Mouse (Mus musculus): Measurements from ENCODE around the gene Atp1b2. TPM values are rescaled to one million over a fixed set of nuclear protein-coding genes. Genes with fewer than 3 reads are reported as not detected.
A peak's percentile ranks its signal among the peaks of the same experiment; 100 is the strongest.

Atp1b2 gene
- polyA plus RNA-seq, 1 experiment from 2014 or later: 6.0 TPM

GRCm38 (mm10) chr11:69585718-69586325, 19.9 kb downstream of the Atp1b2 start:
- Histone ChIP-seq H3K4me2 (replicated peaks) (no peak overlapping the region), H3K9me3 (no peaks in the 10 kb centered on the region), H3K4me3 (no peak overlapping the region), H3K36me3 (peaks cover 56% of the 10 kb centered on the region), H3K9ac (no peak overlapping the region), H3K4me1 (peaks cover 15% of the 10 kb centered on the region), H3K27ac (no peak overlapping the region), H3K27me3 (no peaks in the 10 kb centered on the region)
- 81% methylated on average over 7 of the region's 7 CpGs for WGBS
- ATAC-seq (ENCODE audit: low FRiP score, low read depth): no peak

- Histone ChIP-seq H3K9ac (no peak overlapping the region), H3K36me3 (peaks cover 47% of the 10 kb centered on the region), H3K4me2 (replicated peaks) (no peak overlapping the region), H3K4me3 (no peak overlapping the region), H3K4me1 (peaks cover 15% of the 10 kb centered on the region), H3K9me3 (no peaks in the 10 kb centered on the region), H3K27me3 (no peaks in the 10 kb centered on the region), H3K27ac (no peak overlapping the region)
- ATAC-seq (ENCODE audit: low FRiP score, low read depth): no peak
- WGBS: 92% methylated on average over 13 of the region's 13 CpGs
Measured at GRCm38 (mm10) chr11:69584937-69585336, 20.8 kb downstream of the Atp1b2 start.

DNA sequence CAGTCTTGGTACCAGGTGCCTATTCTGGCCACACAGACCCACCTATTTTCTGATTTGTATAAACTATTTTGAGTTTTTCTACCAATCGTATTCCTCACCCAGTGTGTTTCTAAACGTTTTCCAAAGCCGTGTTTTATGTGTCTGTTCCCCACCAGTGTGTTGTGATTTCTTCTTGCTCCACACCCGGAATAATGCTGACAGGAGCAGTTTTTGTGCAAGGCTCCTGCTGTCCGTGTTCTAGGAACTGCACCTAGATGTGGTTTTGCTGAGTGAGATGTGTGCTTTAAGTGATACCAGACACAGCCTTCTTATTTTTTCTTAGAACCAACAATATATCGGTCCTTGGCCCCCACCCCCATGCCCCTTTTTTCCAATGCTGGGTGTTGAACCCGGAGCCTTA, 21.7 kb downstream of the Atp1b2 start:
- Histone ChIP-seq H3K4me1 (peaks cover 15% of the 10 kb centered on the region), H3K27me3 (no peaks in the 10 kb centered on the region), H3K27ac (no peak overlapping the region), H3K9me3 (no peaks in the 10 kb centered on the region), H3K4me3 (no peak overlapping the region), H3K4me2 (replicated peaks) (no peak overlapping the region), H3K9ac (no peak overlapping the region), H3K36me3 (peaks cover 37% of the 10 kb centered on the region)
- 79% methylated on average over 7 of the region's 7 CpGs for WGBS
- ATAC-seq (ENCODE audit: low FRiP score, low read depth): no peak

GRCm38 (mm10) chr11:69582230-69582805, 23.4 kb downstream of the Atp1b2 start:
- Histone ChIP-seq H3K9me3 (no peaks in the 10 kb centered on the region), H3K4me1 (peaks cover 28% of the 10 kb centered on the region), H3K36me3 (peaks cover 21% of the 10 kb centered on the region), H3K9ac (peak overlapping the region; percentile 86), H3K27me3 (no peaks in the 10 kb centered on the region), H3K4me2 (replicated peaks) (peak overlapping the region; percentile 76), H3K4me3 (peak overlapping the region; percentile 87), H3K27ac (no peak overlapping the region)
- 70% methylated on average over 9 of the region's 9 CpGs for WGBS
- ATAC-seq (ENCODE audit: low FRiP score, low read depth): no peak

DNA sequence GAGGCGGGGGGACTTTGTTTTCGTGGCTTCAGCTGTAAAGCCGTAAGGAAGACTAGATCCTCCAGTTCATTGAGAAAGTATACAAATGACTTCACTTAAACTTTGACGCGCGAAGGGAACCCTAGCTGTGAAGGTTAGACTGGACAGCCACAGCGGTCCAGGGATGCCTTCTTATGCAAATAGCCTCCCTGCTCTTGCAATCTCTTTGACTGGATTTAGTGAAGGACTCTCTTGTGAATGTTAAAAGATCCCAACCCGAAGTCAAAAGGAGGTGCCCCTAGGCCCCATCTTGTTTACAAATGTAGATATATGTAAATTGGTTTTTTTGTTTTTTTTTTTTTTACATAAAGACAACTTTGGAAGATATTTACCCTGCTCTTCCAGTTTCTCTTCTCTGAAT, 23.9 kb downstream of the Atp1b2 start:
- Histone ChIP-seq H3K27me3 (no peaks in the 10 kb centered on the region), H3K9me3 (no peaks in the 10 kb centered on the region), H3K4me3 (peak overlapping the region; percentile 87), H3K9ac (peak overlapping the region; percentile 86), H3K27ac (peak overlapping the region; percentile 97), H3K4me2 (replicated peaks) (peak overlapping the region; percentile 76), H3K36me3 (peaks cover 20% of the 10 kb centered on the region; the same call in 1 of the 2 replicates), H3K4me1 (peaks cover 33% of the 10 kb centered on the region)
- ATAC-seq (ENCODE audit: low FRiP score, low read depth): no peak
- 1% methylated on average over 8 of the region's 8 CpGs for WGBS

DNA sequence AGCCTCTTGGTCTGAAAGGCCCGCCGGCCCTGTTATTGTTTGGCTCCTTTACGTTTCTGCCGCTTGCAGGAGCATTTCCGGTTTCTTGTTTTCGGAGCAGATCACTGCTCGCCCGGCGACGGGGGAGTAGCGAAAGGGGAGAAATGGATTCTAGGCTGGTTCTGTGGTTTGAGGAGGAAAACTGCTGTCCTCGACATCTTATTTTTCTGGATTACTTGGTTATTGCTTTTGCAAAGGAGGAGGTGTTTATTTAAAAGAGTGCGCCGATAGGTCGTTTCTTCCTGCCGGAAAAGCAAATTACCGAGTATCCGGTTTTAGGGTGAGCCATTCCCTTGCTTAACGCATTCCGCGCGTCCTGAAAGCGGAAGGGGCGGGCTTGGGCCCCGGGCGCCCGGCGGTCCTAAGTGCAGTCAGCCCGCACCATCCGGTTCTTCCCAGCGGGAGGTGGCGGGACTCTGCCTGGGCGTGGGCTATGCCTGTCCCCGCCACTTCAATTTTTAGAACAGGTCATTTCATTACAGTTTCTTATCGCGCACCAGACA, 24.5 kb downstream of the Atp1b2 start:
- Histone ChIP-seq H3K4me2 (replicated peaks) (peak overlapping the region; percentile 76), H3K4me3 (peak overlapping the region; percentile 87), H3K9me3 (no peaks in the 10 kb centered on the region), H3K27ac (peak overlapping the region; percentile 97), H3K9ac (peak overlapping the region; percentile 86), H3K36me3 (peaks cover 16% of the 10 kb centered on the region; the same call in 1 of the 2 replicates), H3K27me3 (no peaks in the 10 kb centered on the region), H3K4me1 (peaks cover 39% of the 10 kb centered on the region)
- ATAC-seq (ENCODE audit: low FRiP score, low read depth): peak; percentile 85
- WGBS: under 1% methylated on average over 36 of the region's 36 CpGs

DNA sequence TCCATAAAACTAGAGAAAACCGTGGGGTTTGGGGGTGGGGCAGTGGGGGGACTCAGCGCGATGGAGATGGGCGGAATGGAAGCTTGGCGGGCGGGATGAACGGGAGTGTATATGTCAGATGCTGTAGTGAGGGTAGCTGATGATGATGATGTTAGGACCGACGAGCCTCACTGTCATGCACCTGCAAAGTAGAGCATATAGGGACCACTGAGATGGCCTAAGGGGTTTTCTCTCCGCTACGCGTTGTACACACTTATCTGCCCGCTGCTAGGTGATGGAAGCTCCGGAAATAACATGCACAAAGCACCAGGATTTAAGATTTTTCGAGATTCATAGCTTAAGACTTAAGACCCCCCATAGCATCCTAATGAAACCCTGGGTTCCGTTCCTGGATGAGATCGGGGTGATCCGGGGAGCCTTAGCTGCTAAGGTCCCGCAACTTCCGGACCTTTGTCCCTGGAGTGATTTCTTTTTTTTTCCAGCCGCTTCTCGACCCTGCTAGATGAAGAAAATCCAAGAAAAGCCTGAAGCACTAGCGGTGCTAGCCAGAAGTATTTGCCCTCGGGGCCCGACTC, 25.1 kb downstream of the Atp1b2 start:
- no peak for ATAC-seq (ENCODE audit: low FRiP score, low read depth)
- peaks cover 16% of the 10 kb centered on the region; the same call in 1 of the 2 replicates for H3K36me3 ChIP-seq
- H3K27me3 ChIP-seq: no peaks in the 10 kb centered on the region
- peak overlapping the region; percentile 76 for H3K4me2 ChIP-seq (replicated peaks)
- peak overlapping the region; percentile 86 for H3K9ac ChIP-seq
- H3K27ac ChIP-seq: peak overlapping the region; percentile 97
- under 1% methylated on average over 25 of the region's 25 CpGs for WGBS
- peaks cover 43% of the 10 kb centered on the region for H3K4me1 ChIP-seq
- peak overlapping the region; percentile 87 for H3K4me3 ChIP-seq
- no peaks in the 10 kb centered on the region for H3K9me3 ChIP-seq

DNA sequence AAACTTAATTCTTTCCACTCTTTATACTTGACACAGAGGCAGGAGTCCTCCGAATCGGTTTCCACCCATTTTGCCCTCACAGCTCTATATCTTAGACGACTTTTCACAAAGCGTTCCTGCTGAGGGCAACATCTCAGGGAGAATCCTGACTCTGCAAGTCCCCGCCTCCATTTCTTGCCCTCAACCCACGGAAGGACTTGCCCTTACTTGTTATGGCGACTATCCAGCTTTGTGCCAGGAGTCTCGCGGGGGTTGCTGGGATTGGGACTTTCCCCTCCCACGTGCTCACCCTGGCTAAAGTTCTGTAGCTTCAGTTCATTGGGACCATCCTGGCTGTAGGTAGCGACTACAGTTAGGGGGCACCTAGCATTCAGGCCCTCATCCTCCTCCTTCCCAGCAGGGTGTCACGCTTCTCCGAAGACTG, 25.6 kb downstream of the Atp1b2 start, which contains the start of the genes Wrap53 and Trp53:
Gene Wrap53 (minus strand): TSS at position 165 of the 424 bp plus-strand sequence.
Gene Trp53 (plus strand): TSS at position 269 of the 424 bp plus-strand sequence.
- under 1% methylated on average over 13 of the region's 13 CpGs for WGBS
- Histone ChIP-seq H3K9me3 (no peaks in the 10 kb centered on the region), H3K9ac (peak within 1 kb of the TSS; percentile 86), H3K27ac (peak within 1 kb of the TSS; percentile 97), H3K36me3 (peaks cover 21% of the 10 kb centered on the region; the same call in 1 of the 2 replicates), H3K4me3 (peak within 1 kb of the TSS; percentile 87), H3K4me1 (peaks cover 43% of the 10 kb centered on the region), H3K4me2 (replicated peaks) (peak within 1 kb of the TSS; percentile 83), H3K27me3 (no peaks in the 10 kb centered on the region)
- peak; percentile 60 for ATAC-seq (ENCODE audit: low FRiP score, low read depth)

GRCm38 (mm10) chr11:69579128-69580017, 26.4 kb downstream of the Atp1b2 start:
- peaks cover 28% of the 10 kb centered on the region for H3K36me3 ChIP-seq
- H3K9me3 ChIP-seq: no peaks in the 10 kb centered on the region
- H3K4me3 ChIP-seq: peak overlapping the region; percentile 87
- H3K27ac ChIP-seq: peak overlapping the region; percentile 97
- H3K4me1 ChIP-seq: peaks cover 43% of the 10 kb centered on the region
- peak overlapping the region; percentile 83 for H3K4me2 ChIP-seq (replicated peaks)
- H3K9ac ChIP-seq: peak overlapping the region; percentile 86
- ATAC-seq (ENCODE audit: low FRiP score, low read depth): peak; percentile 91
- no peaks in the 10 kb centered on the region for H3K27me3 ChIP-seq
- WGBS: 2% methylated on average over 39 of the region's 39 CpGs

GRCm38 (mm10) chr11:69578301-69578700, 27.4 kb downstream of the Atp1b2 start:
- peaks cover 43% of the 10 kb centered on the region for H3K4me1 ChIP-seq
- ATAC-seq (ENCODE audit: low FRiP score, low read depth): no peak
- no peaks in the 10 kb centered on the region for H3K9me3 ChIP-seq
- H3K4me3 ChIP-seq: peak overlapping the region; percentile 87
- peak overlapping the region; percentile 85 for H3K9ac ChIP-seq
- WGBS: 11% methylated on average over 15 of the region's 15 CpGs
- H3K4me2 ChIP-seq (replicated peaks): peak overlapping the region; percentile 83
- no peak overlapping the region for H3K27ac ChIP-seq
- peaks cover 29% of the 10 kb centered on the region for H3K36me3 ChIP-seq
- no peaks in the 10 kb centered on the region for H3K27me3 ChIP-seq

DNA sequence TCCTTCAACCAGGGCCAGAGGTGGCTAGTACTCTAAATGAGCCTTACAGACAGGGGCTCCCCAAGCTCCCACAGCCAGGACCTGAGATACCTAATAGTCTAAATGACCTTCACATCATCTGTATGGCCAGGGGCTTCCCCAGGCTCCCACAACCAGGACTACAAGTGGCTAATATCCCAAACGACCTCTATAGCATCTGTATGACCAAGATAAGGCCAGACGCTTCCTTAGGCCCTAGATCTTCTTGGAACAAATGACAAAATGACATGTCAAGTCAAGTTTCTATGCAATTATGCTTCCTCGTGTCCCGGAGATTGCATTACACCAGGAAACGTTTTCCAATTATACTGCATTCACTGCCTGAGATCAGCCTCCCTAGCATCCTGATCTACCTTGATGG, 29.4 kb downstream of the Atp1b2 start:
- Histone ChIP-seq H3K4me2 (replicated peaks) (no peak overlapping the region), H3K9me3 (no peaks in the 10 kb centered on the region), H3K27ac (no peak overlapping the region), H3K9ac (no peak overlapping the region), H3K36me3 (peaks cover 44% of the 10 kb centered on the region), H3K4me3 (no peak overlapping the region), H3K4me1 (peaks cover 28% of the 10 kb centered on the region), H3K27me3 (no peaks in the 10 kb centered on the region)
- ATAC-seq (ENCODE audit: low FRiP score, low read depth): no peak
- 71% methylated on average over 5 of the region's 5 CpGs for WGBS

All from limb, embryonic 13.5 days (tissue).